Mouse (Mus musculus): Measurements from ENCODE around the gene Slc2a3.

- TF ChIP-seq POLR2A (IDR thresholded peaks at IDR 0.05; ENCODE audit: borderline replicate concordance, extremely low read depth, insufficient read depth, insufficient read length, poor library complexity, severe bottlenecking) = no peak
- TF ChIP-seq CTCF (IDR thresholded peaks at IDR 0.05; ENCODE audit: borderline replicate concordance, extremely low read depth, insufficient read depth, insufficient read length) = no peak
Observed at GRCm38 (mm10) chr6:122714707-122715365, 86.6 kb downstream of the Slc2a3 start.

All from brain, embryonic 14.5 days (tissue).